Mouse (Mus musculus): ENCODE results near the gene Cfap61. TPM values are rescaled to one million over a fixed set of nuclear protein-coding genes. Genes with fewer than 3 reads are reported as not detected.

Gene Cfap61
- polyA plus RNA-seq, 1 experiment from 2014 or later = 2.0 TPM

GRCm38 (mm10) chr2:146223176-146223905 lies 288.8 kb downstream of the Cfap61 start:
- Histone ChIP-seq H3K27ac (peak overlapping the region; percentile 98), H3K4me2 (peak overlapping the region; percentile 94), H3K36me3 (ENCODE audit: poor library complexity, severe bottlenecking) (no peaks in the 10 kb centered on the region), H3K9ac (peak overlapping the region; percentile 98), H3K27me3 (peaks cover 34% of the 10 kb centered on the region), H3K4me3 (peak overlapping the region; percentile 85), H3K4me1 (peaks cover 52% of the 10 kb centered on the region), H3K9me3 (replicated peaks) (no peaks in the 10 kb centered on the region)
- no peak for ATAC-seq
- under 1% methylated on average over 59 of the region's 75 CpGs for WGBS

- H3K27ac ChIP-seq = peak overlapping the region; percentile 98; the same call in 1 of the 2 replicates
- H3K4me2 ChIP-seq = peak overlapping the region; percentile 94
- no peak for ATAC-seq
- H3K4me3 ChIP-seq = peak overlapping the region; percentile 85
- WGBS = 6% methylated on average over 7 of the region's 7 CpGs
- peaks cover 40% of the 10 kb centered on the region for H3K27me3 ChIP-seq
- H3K9ac ChIP-seq = peak overlapping the region; percentile 98
- H3K4me1 ChIP-seq = peaks cover 46% of the 10 kb centered on the region
- H3K9me3 ChIP-seq (replicated peaks) = no peaks in the 10 kb centered on the region
- no peaks in the 10 kb centered on the region for H3K36me3 ChIP-seq (ENCODE audit: poor library complexity, severe bottlenecking)
Measured at GRCm38 (mm10) chr2:146224141-146224540, 289.6 kb downstream of the Cfap61 start.

GRCm38 (mm10) chr2:146225818-146226217 lies 291.2 kb downstream of the Cfap61 start:
- peaks cover 35% of the 10 kb centered on the region for H3K4me1 ChIP-seq
- peak overlapping the region; percentile 85 for H3K4me3 ChIP-seq
- ATAC-seq = no peak
- H3K9me3 ChIP-seq (replicated peaks) = no peaks in the 10 kb centered on the region
- H3K36me3 ChIP-seq (ENCODE audit: poor library complexity, severe bottlenecking) = no peaks in the 10 kb centered on the region
- H3K9ac ChIP-seq = peak overlapping the region; percentile 30; the same call in 1 of the 2 replicates
- peak overlapping the region; percentile 94 for H3K4me2 ChIP-seq
- peaks cover 38% of the 10 kb centered on the region for H3K27me3 ChIP-seq
- 7% methylated on average over 6 of the region's 6 CpGs for WGBS
- H3K27ac ChIP-seq = peak overlapping the region; percentile 40; the same call in 1 of the 2 replicates

GRCm38 (mm10) chr2:146226484-146226883 lies 291.9 kb downstream of the Cfap61 start:
- ATAC-seq = no peak
- Histone ChIP-seq H3K4me2 (peak overlapping the region; percentile 94), H3K27ac (0 out of 2 replicates have a peak overlapping the region, but pooled peaks have one; percentile 12), H3K36me3 (ENCODE audit: poor library complexity, severe bottlenecking) (no peaks in the 10 kb centered on the region), H3K27me3 (peaks cover 38% of the 10 kb centered on the region), H3K9ac (peak overlapping the region; percentile 30; the same call in 1 of the 2 replicates), H3K4me1 (peaks cover 29% of the 10 kb centered on the region), H3K9me3 (replicated peaks) (no peaks in the 10 kb centered on the region), H3K4me3 (no peak overlapping the region)
- 7% methylated on average over 9 of the region's 9 CpGs for WGBS

- H3K4me3 ChIP-seq = no peak overlapping the region
- H3K9ac ChIP-seq = no peak overlapping the region
- no peak overlapping the region for H3K4me2 ChIP-seq
- WGBS = 58% methylated on average over 3 of the region's 3 CpGs
- ATAC-seq = no peak
- peaks cover 29% of the 10 kb centered on the region for H3K4me1 ChIP-seq
- H3K27me3 ChIP-seq = peaks cover 38% of the 10 kb centered on the region
- no peaks in the 10 kb centered on the region for H3K9me3 ChIP-seq (replicated peaks)
- H3K36me3 ChIP-seq (ENCODE audit: poor library complexity, severe bottlenecking) = no peaks in the 10 kb centered on the region
- no peak overlapping the region for H3K27ac ChIP-seq
Measured at GRCm38 (mm10) chr2:146227646-146228045, 293.1 kb downstream of the Cfap61 start.

GRCm38 (mm10) chr2:146228435-146228834 lies 293.9 kb downstream of the Cfap61 start:
- ATAC-seq = no peak
- Histone ChIP-seq H3K27me3 (peaks cover 38% of the 10 kb centered on the region), H3K36me3 (ENCODE audit: poor library complexity, severe bottlenecking) (no peaks in the 10 kb centered on the region), H3K4me1 (peaks cover 28% of the 10 kb centered on the region), H3K9ac (no peak overlapping the region), H3K4me3 (no peak overlapping the region), H3K27ac (no peak overlapping the region), H3K9me3 (replicated peaks) (no peaks in the 10 kb centered on the region), H3K4me2 (no peak overlapping the region)
- whole genome bisulfite sequencing = 68% methylated on average over 2 of the region's 2 CpGs

GRCm38 (mm10) chr2:146231485-146231884 lies 296.9 kb downstream of the Cfap61 start:
- no peak overlapping the region for H3K27ac ChIP-seq
- H3K36me3 ChIP-seq (ENCODE audit: poor library complexity, severe bottlenecking) = no peaks in the 10 kb centered on the region
- no peak for ATAC-seq
- WGBS = 92% methylated on average over 2 of the region's 2 CpGs
- H3K9me3 ChIP-seq (replicated peaks) = no peaks in the 10 kb centered on the region
- H3K4me3 ChIP-seq = no peak overlapping the region
- H3K4me1 ChIP-seq = peaks cover 6% of the 10 kb centered on the region
- H3K4me2 ChIP-seq = no peak overlapping the region
- peaks cover 27% of the 10 kb centered on the region for H3K27me3 ChIP-seq
- H3K9ac ChIP-seq = no peak overlapping the region

- ATAC-seq = no peak
- peaks cover 4% of the 10 kb centered on the region; the same call in 1 of the 2 replicates for H3K36me3 ChIP-seq (ENCODE audit: poor library complexity, severe bottlenecking)
- no peak overlapping the region for H3K27ac ChIP-seq
- H3K9me3 ChIP-seq (replicated peaks) = no peaks in the 10 kb centered on the region
- no peak overlapping the region for H3K4me2 ChIP-seq
- no peak overlapping the region for H3K4me3 ChIP-seq
- no peak overlapping the region for H3K9ac ChIP-seq
- H3K4me1 ChIP-seq = no peaks in the 10 kb centered on the region
- WGBS = 92% methylated on average over 4 of the region's 4 CpGs
- H3K27me3 ChIP-seq = no peaks in the 10 kb centered on the region
Measured at GRCm38 (mm10) chr2:146239196-146239747, 304.7 kb downstream of the Cfap61 start.

- H3K9me3 ChIP-seq (replicated peaks) = no peaks in the 10 kb centered on the region
- no peak overlapping the region for H3K4me2 ChIP-seq
- no peak for ATAC-seq
- 100% methylated on average over 2 of the region's 2 CpGs for WGBS
- H3K4me1 ChIP-seq = peaks cover 6% of the 10 kb centered on the region
- H3K27ac ChIP-seq = no peak overlapping the region
- H3K9ac ChIP-seq = no peak overlapping the region
- H3K36me3 ChIP-seq (ENCODE audit: poor library complexity, severe bottlenecking) = peaks cover 10% of the 10 kb centered on the region
- no peak overlapping the region for H3K4me3 ChIP-seq
- H3K27me3 ChIP-seq = no peaks in the 10 kb centered on the region
Measured at GRCm38 (mm10) chr2:146244049-146244448, 309.5 kb downstream of the Cfap61 start.

- H3K4me2 ChIP-seq = no peak overlapping the region
- WGBS = 73% methylated on average over 7 of the region's 7 CpGs
- H3K9ac ChIP-seq = no peak overlapping the region
- H3K4me3 ChIP-seq = no peak overlapping the region
- H3K9me3 ChIP-seq (replicated peaks) = no peaks in the 10 kb centered on the region
- H3K27ac ChIP-seq = no peak overlapping the region
- peaks cover 15% of the 10 kb centered on the region for H3K4me1 ChIP-seq
- H3K27me3 ChIP-seq = no peaks in the 10 kb centered on the region
- ATAC-seq = no peak
- H3K36me3 ChIP-seq (ENCODE audit: poor library complexity, severe bottlenecking) = peaks cover 10% of the 10 kb centered on the region
Measured at GRCm38 (mm10) chr2:146245401-146245800, 310.8 kb downstream of the Cfap61 start.

GRCm38 (mm10) chr2:146246409-146247075 lies 312.0 kb downstream of the Cfap61 start:
- 80% methylated on average over 4 of the region's 4 CpGs for WGBS
- H3K27ac ChIP-seq = no peak overlapping the region
- ATAC-seq = no peak
- peaks cover 18% of the 10 kb centered on the region for H3K4me1 ChIP-seq
- no peak overlapping the region for H3K4me2 ChIP-seq
- H3K4me3 ChIP-seq = no peak overlapping the region
- H3K9me3 ChIP-seq (replicated peaks) = no peaks in the 10 kb centered on the region
- no peak overlapping the region for H3K9ac ChIP-seq
- peaks cover 10% of the 10 kb centered on the region for H3K36me3 ChIP-seq (ENCODE audit: poor library complexity, severe bottlenecking)
- H3K27me3 ChIP-seq = no peaks in the 10 kb centered on the region

- Histone ChIP-seq H3K36me3 (ENCODE audit: poor library complexity, severe bottlenecking) (peaks cover 10% of the 10 kb centered on the region), H3K9ac (no peak overlapping the region), H3K27ac (no peak overlapping the region), H3K27me3 (no peaks in the 10 kb centered on the region), H3K4me3 (no peak overlapping the region), H3K4me2 (no peak overlapping the region), H3K9me3 (replicated peaks) (no peaks in the 10 kb centered on the region), H3K4me1 (peaks cover 18% of the 10 kb centered on the region)
- WGBS = 63% methylated on average over 6 of the region's 6 CpGs
- ATAC-seq = no peak; the same call in 1 of the 2 replicates
Measured at GRCm38 (mm10) chr2:146247576-146247975, 313.0 kb downstream of the Cfap61 start.

Measured in forebrain, embryonic 13.5 days (tissue).